Mouse (Mus musculus) large intestine, adult 2 months (tissue): ENCODE measurements at regions not wholly inside any gene's neighbourhood (a gene's known extent, or its start where the extent isn't known, plus 50 kb on each side); places are given as distances from the start of the nearest gene placed in this dataset.

Source experiments
- DNase-seq: peaks from one replicate; pipeline ENCODE4 v3.0.0-alpha.2; 2012; ENCODE audit warnings: low read depth, low spot score
- WGBS: fragments of 180-500 bp; shearing (Covaris S2); methylation state at CpG from one replicate; pipeline ENCODE4 v1.1.7; 2018; 5-methylcytosine and 5-hydroxymethylcytosine counted together

- 68% methylated on average over 2 of the region's 2 CpGs for WGBS
- no peak for DNase-seq
Measured at GRCm38 (mm10) chr1:64172122-64172521, 50.0 kb upstream of the Klf7 start.
